Mouse (Mus musculus) hindbrain, embryonic 15.5 days (tissue): ENCODE results near the gene Foxd1. TPM values are rescaled to one million over a fixed set of nuclear protein-coding genes. Genes with fewer than 3 reads are reported as not detected.

Source experiments
- ATAC-seq: fragments of 200-750 bp; cut with Nextera tagmentation; 2 replicates; pipeline ENCODE4 v1.8.0; 2017; ENCODE audit warnings: low read depth, moderate number of reproducible peaks, moderate TSS enrichment; ENCODE audit not compliant: low FRiP score
- H3K27ac ChIP-seq: fragments of 300-500 bp; sonication (generic); replicated peaks from 2 replicates; pipeline ENCODE4 v1.5.1; 2015; ENCODE audit warnings: mild to moderate bottlenecking, inconsistent platforms
- H3K27me3 ChIP-seq: fragments of 300-500 bp; sonication (generic); 2 replicates; pipeline ENCODE4 v1.6.1; 2015; ENCODE audit warnings: control low read depth, inconsistent platforms
- H3K36me3 ChIP-seq: fragments of 300-500 bp; sonication (generic); 2 replicates; pipeline ENCODE4 v1.6.1; 2015; ENCODE audit warnings: control low read depth, inconsistent platforms
- H3K4me1 ChIP-seq: fragments of 300-500 bp; sonication (generic); replicated peaks from 2 replicates; pipeline ENCODE4 v1.6.1; 2015; ENCODE audit warnings: control low read depth, inconsistent platforms
- H3K4me2 ChIP-seq: fragments of 300-500 bp; sonication (generic); 2 replicates; pipeline ENCODE4 v1.6.1; 2015; ENCODE audit warnings: moderate library complexity, mild to moderate bottlenecking, inconsistent platforms
- H3K4me3 ChIP-seq: fragments of 300-500 bp; sonication (generic); 2 replicates; pipeline ENCODE4 v1.5.1; 2015; ENCODE audit warnings: mild to moderate bottlenecking, inconsistent platforms
- H3K9ac ChIP-seq: fragments of 300-500 bp; sonication (generic); 2 replicates; pipeline ENCODE4 v1.6.1; 2015; ENCODE audit warnings: inconsistent platforms
- H3K9me3 ChIP-seq: fragments of 300-500 bp; sonication (generic); 2 replicates; pipeline ENCODE4 v1.6.1; 2016; ENCODE audit warnings: control low read depth, inconsistent platforms
- WGBS: fragments of 180-500 bp; shearing (Covaris S2); methylation state at CpG from one replicate; pipeline ENCODE4 v1.1.7; 2015; 5-methylcytosine and 5-hydroxymethylcytosine counted together
- polyA plus RNA-seq: library from polyadenylated mRNA; unstranded; fragments of >200 nt; fragmentation: Nextera tagmentation; extraction: Ambion mirVana; gene quantifications from 2 replicates; pipeline ENCODE4 v1.2.1, GENCODE M21; 2015

The Foxd1 gene
- polyA plus RNA-seq, 1 experiment from 2014 or later, result 1.1 TPM

DNA sequence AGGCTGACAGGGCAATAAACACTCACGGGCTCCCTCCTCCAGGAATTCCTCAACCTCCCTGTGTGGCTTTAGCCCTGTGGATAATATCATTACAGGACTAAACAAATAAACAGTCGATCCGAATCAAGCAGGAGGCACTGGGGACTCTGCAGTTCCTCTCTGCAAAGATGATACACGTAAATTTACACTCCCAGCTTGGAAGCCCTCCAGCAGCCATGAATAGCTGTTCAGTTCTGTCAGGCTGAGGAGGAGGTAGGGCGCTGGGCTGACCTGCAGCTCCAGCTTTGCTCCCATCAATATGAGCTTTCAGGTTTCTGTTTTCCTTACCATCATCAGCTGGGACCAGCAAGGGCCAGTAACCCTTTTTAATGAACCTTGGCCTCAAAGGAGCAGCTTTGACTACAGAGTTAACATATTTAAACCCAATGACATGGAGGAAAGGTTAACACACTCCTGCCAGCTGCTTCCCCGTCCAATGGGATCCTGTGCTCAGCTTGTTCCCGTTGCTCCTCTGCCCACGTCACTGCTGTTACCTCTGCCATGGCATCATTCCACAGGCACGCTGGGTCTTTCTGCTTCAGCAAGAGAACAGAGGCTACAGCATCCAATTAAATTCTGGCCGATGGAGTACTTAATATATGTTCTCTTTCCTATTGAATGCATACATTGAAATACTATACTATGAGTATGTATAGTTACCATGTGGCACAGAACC lies 39.5 kb downstream of the Foxd1 start:
- Histone ChIP-seq H3K27me3 (peaks cover 62% of the 10 kb centered on the region), H3K4me3 (no peak overlapping the region), H3K4me2 (no peak overlapping the region), H3K9me3 (no peaks in the 10 kb centered on the region), H3K27ac (no peak overlapping the region), H3K4me1 (peaks cover 16% of the 10 kb centered on the region), H3K36me3 (no peaks in the 10 kb centered on the region), H3K9ac (no peak overlapping the region)
- WGBS, result 31% methylated on average over 10 of the region's 10 CpGs
- no peak for ATAC-seq

Other genes starting within 250 kb of the Foxd1 start
- 27.6 and 29.3 TPM in 2 replicates for gene Arhgef28, start 147.8 kb upstream of the Foxd1 start, polyA plus RNA-seq
- gene Utp15, start 91.2 kb upstream of the Foxd1 start, polyA plus RNA-seq, result 28.6 and 29.8 TPM in 2 replicates
- gene Ankra2, start 91.2 kb upstream of the Foxd1 start, polyA plus RNA-seq, result 68.4 and 69.2 TPM in 2 replicates
- gene Gm21976, start 74.4 kb upstream of the Foxd1 start, polyA plus RNA-seq, result not detected in 2 replicates
- gene Btf3, start 37.2 kb upstream of the Foxd1 start, polyA plus RNA-seq, result 444 and 475 TPM in 2 replicates
- 0.86 and 1.3 TPM in 2 replicates for gene Gm10320, start 137.8 kb downstream of the Foxd1 start, polyA plus RNA-seq